Mouse (Mus musculus) layer of hippocampus, postnatal 36 days (tissue): Measurements from ENCODE around the gene Galnt7. TPM values are rescaled to one million over a fixed set of nuclear protein-coding genes. Genes with fewer than 3 reads are reported as not detected.

ENCODE experiments used
- DNase-seq, 2 experiments: peaks; one replicate each; pipeline ENCODE4 v3.0.0; 2022
- total RNA-seq, 2 experiments: library from RNA; stranded (reverse); gene quantifications; 2 replicates each; pipeline ENCODE4 v1.2.3; 2021

Galnt7 gene
- total RNA-seq, 2 experiments from 2014 or later: 10.1 to 10.4 TPM

GRCm38 (mm10) chr8:57584416-57585127 lies 68.3 kb downstream of the Galnt7 start:
- peak; percentile 45 to 49 for DNase-seq

GRCm38 (mm10) chr8:57579845-57580244 lies 73.0 kb downstream of the Galnt7 start:
- no peak for DNase-seq

- DNase-seq: no peak
Measured at GRCm38 (mm10) chr8:57577301-57577700, 75.5 kb downstream of the Galnt7 start.

GRCm38 (mm10) chr8:57576238-57576637 lies 76.6 kb downstream of the Galnt7 start:
- DNase-seq: no peak

- DNase-seq: no peak
Measured at GRCm38 (mm10) chr8:57575336-57575735, 77.5 kb downstream of the Galnt7 start.

- peak; percentile 69 to 71 for DNase-seq
Measured at GRCm38 (mm10) chr8:57574398-57574797, 78.4 kb downstream of the Galnt7 start.

GRCm38 (mm10) chr8:57573844-57574243 lies 79.0 kb downstream of the Galnt7 start:
- DNase-seq: no peak

GRCm38 (mm10) chr8:57569886-57570285 lies 82.9 kb downstream of the Galnt7 start:
- no peak for DNase-seq

- peak in 1 of 2 experiments; percentile 35 for DNase-seq
Measured at GRCm38 (mm10) chr8:57569400-57569795, 83.4 kb downstream of the Galnt7 start.

- no peak for DNase-seq
Measured at GRCm38 (mm10) chr8:57568633-57569399, 84.0 kb downstream of the Galnt7 start.

GRCm38 (mm10) chr8:57567998-57568397 lies 84.8 kb downstream of the Galnt7 start:
- no peak for DNase-seq

- DNase-seq: no peak
Measured at GRCm38 (mm10) chr8:57565039-57565438, 87.8 kb downstream of the Galnt7 start.

- DNase-seq: no peak
Measured at GRCm38 (mm10) chr8:57563726-57564125, 89.1 kb downstream of the Galnt7 start.

GRCm38 (mm10) chr8:57562741-57563140 lies 90.1 kb downstream of the Galnt7 start:
- DNase-seq: no peak

- no peak for DNase-seq
Measured at GRCm38 (mm10) chr8:57560926-57561325, 91.9 kb downstream of the Galnt7 start.

GRCm38 (mm10) chr8:57552102-57553032 lies 100.5 kb downstream of the Galnt7 start:
- no peak for DNase-seq

GRCm38 (mm10) chr8:57547581-57547980 lies 105.3 kb downstream of the Galnt7 start:
- no peak for DNase-seq

- DNase-seq: no peak
Measured at GRCm38 (mm10) chr8:57546834-57547233, 106.0 kb downstream of the Galnt7 start.

- no peak for DNase-seq
Measured at GRCm38 (mm10) chr8:57546401-57546800, 106.4 kb downstream of the Galnt7 start.

- no peak for DNase-seq
Measured at GRCm38 (mm10) chr8:57541405-57541804, 111.4 kb downstream of the Galnt7 start.

- no peak for DNase-seq
Measured at GRCm38 (mm10) chr8:57540951-57541350, 111.9 kb downstream of the Galnt7 start.

- peak; percentile 36 to 62 for DNase-seq
Measured at GRCm38 (mm10) chr8:57540110-57540838, 112.6 kb downstream of the Galnt7 start.
